Mouse (Mus musculus) embryo, embryonic 10.5 days (tissue): Measurements from ENCODE around the gene Mlst8.
A peak's percentile ranks its signal among the peaks of the same experiment; 100 is the strongest.
"Not testable (repeated sequence)": the region's sequence is repeated elsewhere in the genome, so short reads cannot be mapped to it uniquely, and the experiment has no call there.

Source experiments
- DNase-seq: peaks from one replicate; pipeline ENCODE4 v3.0.0-alpha.2; 2015; ENCODE audit warnings: low spot score

The Mlst8 gene

GRCm38 (mm10) chr17:24468636-24469246, 10.1 kb downstream of the Mlst8 start:
- no peak for DNase-seq

- DNase-seq, result no peak
Measured at GRCm38 (mm10) chr17:24463374-24464133, 15.3 kb downstream of the Mlst8 start.

- DNase-seq, result no peak
Measured at GRCm38 (mm10) chr17:24462932-24463331, 15.9 kb downstream of the Mlst8 start.

- DNase-seq, result peak; percentile 59
Measured at GRCm38 (mm10) chr17:24461580-24461979, 17.3 kb downstream of the Mlst8 start.

GRCm38 (mm10) chr17:24455523-24456206, 23.2 kb downstream of the Mlst8 start:
- DNase-seq, result not testable (repeated sequence)

GRCm38 (mm10) chr17:24454756-24455522, 23.9 kb downstream of the Mlst8 start:
- DNase-seq, result peak; percentile 100

GRCm38 (mm10) chr17:24454218-24454755, 24.6 kb downstream of the Mlst8 start:
- DNase-seq, result no peak

GRCm38 (mm10) chr17:24453372-24453771, 25.5 kb downstream of the Mlst8 start:
- no peak for DNase-seq

GRCm38 (mm10) chr17:24451220-24451619, 27.7 kb downstream of the Mlst8 start:
- DNase-seq, result no peak

GRCm38 (mm10) chr17:24449507-24449906, 29.4 kb downstream of the Mlst8 start:
- DNase-seq, result no peak

- DNase-seq, result no peak
Measured at GRCm38 (mm10) chr17:24446590-24446989, 32.3 kb downstream of the Mlst8 start.

GRCm38 (mm10) chr17:24443409-24443808, 35.5 kb downstream of the Mlst8 start:
- no peak for DNase-seq

- no peak for DNase-seq
Measured at GRCm38 (mm10) chr17:24442632-24443155, 36.2 kb downstream of the Mlst8 start, which contains the start of gene Dnase1l2. Gene Dnase1l2 (minus strand): TSS chr17:24443105.

GRCm38 (mm10) chr17:24442107-24442506, 36.8 kb downstream of the Mlst8 start:
- DNase-seq, result no peak

- DNase-seq, result peak; percentile 33
Measured at GRCm38 (mm10) chr17:24441148-24441547, 37.7 kb downstream of the Mlst8 start.

GRCm38 (mm10) chr17:24440377-24440776, 38.5 kb downstream of the Mlst8 start:
- DNase-seq, result no peak

GRCm38 (mm10) chr17:24437016-24437415, 41.9 kb downstream of the Mlst8 start:
- peak; percentile 76 for DNase-seq

GRCm38 (mm10) chr17:24429201-24429983, 49.5 kb downstream of the Mlst8 start:
- DNase-seq, result no peak

GRCm38 (mm10) chr17:24427170-24427557, 51.7 kb downstream of the Mlst8 start:
- no peak for DNase-seq

GRCm38 (mm10) chr17:24426471-24427169, 52.3 kb downstream of the Mlst8 start, which contains the start of gene Eci1:
Gene Eci1 (plus strand): TSS chr17:24426641.
- peak; percentile 96 for DNase-seq
